Mouse (Mus musculus): ENCODE measurements at regions not wholly inside any gene's neighbourhood (a gene's known extent, or its start where the extent isn't known, plus 50 kb on each side); places are given as distances from the start of the nearest gene placed in this dataset.

GRCm38 (mm10) chr12:51028601-51029174 is 319.2 kb upstream of the G2e3 start:
- TF ChIP-seq CTCF (IDR thresholded peaks at IDR 0.05; ENCODE audit: low read depth, low read length) = no peak
- no peak for TF ChIP-seq POLR2A (IDR thresholded peaks at IDR 0.05; ENCODE audit: insufficient read depth, low read length)
- TF ChIP-seq EP300 (IDR thresholded peaks at IDR 0.05; ENCODE audit: insufficient read depth, low read depth, low read length) = no peak
